Mouse (Mus musculus): Measurements from ENCODE around the gene Elmo3.

DNA sequence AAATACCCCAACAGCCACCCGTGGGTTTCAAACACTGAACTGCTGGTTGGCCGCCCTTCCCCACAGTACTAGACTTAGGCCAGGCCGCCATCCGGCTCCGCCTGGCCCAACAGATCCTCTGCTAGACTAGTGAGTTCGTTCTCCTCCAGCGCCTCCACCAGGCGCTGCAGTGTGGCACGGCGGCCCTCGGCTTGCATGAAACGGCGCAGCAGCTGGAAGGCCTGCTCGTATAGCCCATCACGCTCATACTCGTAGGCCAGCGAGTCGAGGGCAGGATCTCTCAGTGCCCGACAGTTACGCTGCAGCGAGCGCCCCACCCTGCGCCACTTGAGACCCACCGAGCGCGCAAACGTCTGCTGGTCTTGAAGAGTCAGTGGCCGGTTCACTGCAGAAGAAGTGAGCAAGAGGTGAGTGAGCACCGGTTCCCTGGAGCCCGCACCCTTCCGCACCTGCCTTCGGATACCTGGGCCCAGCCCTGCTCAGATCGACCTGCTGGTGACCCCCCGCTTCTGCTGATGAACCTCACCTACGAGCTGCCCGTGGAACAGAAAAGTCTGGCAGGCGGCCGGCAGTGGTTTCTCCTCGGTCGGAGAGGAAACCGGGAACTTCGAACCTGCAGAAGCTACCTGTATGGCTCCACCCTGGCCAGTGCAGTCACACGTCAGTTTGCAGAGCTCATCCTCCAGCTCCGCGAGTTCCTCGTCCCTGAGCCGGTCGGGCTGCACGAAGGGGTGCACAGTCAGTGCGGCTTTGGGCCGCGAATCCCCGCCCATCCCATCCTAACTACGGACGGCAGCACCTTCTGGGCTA, 46.3 kb upstream of the Elmo3 start:
- no peak for TF ChIP-seq CTCF (IDR thresholded peaks at IDR 0.05)
- no peak for TF ChIP-seq POLR2A (IDR thresholded peaks at IDR 0.05; ENCODE audit: insufficient read depth, low read depth, low read length)
